Mouse (Mus musculus): ENCODE measurements around the gene N4bp2l2. TPM values are rescaled to one million over a fixed set of nuclear protein-coding genes. Genes with fewer than 3 reads are reported as not detected.

N4bp2l2 gene
- polyA plus RNA-seq, 1 experiment: 7.4 TPM

GRCm38 (mm10) chr5:150560851-150561250 is 105.1 kb downstream of the N4bp2l2 start:
- DNase-seq: no peak
- TF ChIP-seq POLR2A (IDR thresholded peaks at IDR 0.05; ENCODE audit: low read depth, low read length): no peak
- no peak for TF ChIP-seq CTCF (conservative IDR thresholded peaks at IDR 0.05; ENCODE audit: insufficient read depth, insufficient read length, low read depth, low read length)
- H3K27me3 ChIP-seq (replicated peaks; ENCODE audit: control insufficient read depth, insufficient read depth, low read length): no peaks in the 10 kb centered on the region
- WGBS: 95% methylated on average over 5 of the region's 5 CpGs
- H3K27ac ChIP-seq (ENCODE audit: insufficient read depth, low read depth, low read length): no peak overlapping the region
- no peak overlapping the region for H3K4me3 ChIP-seq (ENCODE audit: insufficient read depth, low read depth, low read length)
- no peaks in the 10 kb centered on the region for H3K4me1 ChIP-seq (ENCODE audit: control insufficient read depth, insufficient read depth, low read length)
- H3K36me3 ChIP-seq (ENCODE audit: control insufficient read depth, insufficient read depth, low read length): no peaks in the 10 kb centered on the region

GRCm38 (mm10) chr5:150559519-150560103 is 106.4 kb downstream of the N4bp2l2 start:
- WGBS: 95% methylated on average over 6 of the region's 6 CpGs
- H3K36me3 ChIP-seq (ENCODE audit: control insufficient read depth, insufficient read depth, low read length): no peaks in the 10 kb centered on the region

More at GRCm38 (mm10) chr5:150559519-150560103, 106.4 kb downstream of the N4bp2l2 start:
- TF ChIP-seq POLR2A (IDR thresholded peaks at IDR 0.05; ENCODE audit: low read depth, low read length) (no peak), CTCF (conservative IDR thresholded peaks at IDR 0.05; ENCODE audit: insufficient read depth, insufficient read length, low read depth, low read length) (no peak)
- H3K27ac ChIP-seq (ENCODE audit: insufficient read depth, low read depth, low read length): no peak overlapping the region
- H3K4me1 ChIP-seq (ENCODE audit: control insufficient read depth, insufficient read depth, low read length): no peaks in the 10 kb centered on the region
- H3K4me3 ChIP-seq (ENCODE audit: insufficient read depth, low read depth, low read length): no peak overlapping the region
- H3K27me3 ChIP-seq (replicated peaks; ENCODE audit: control insufficient read depth, insufficient read depth, low read length): no peaks in the 10 kb centered on the region
- DNase-seq: no peak

Other genes with a start within 250 kb of the N4bp2l2 start
- gene Zar1l, start 148.0 kb downstream of the N4bp2l2 start, polyA plus RNA-seq (2012; rRNA removed): not detected in 2 replicates
- 2.2 and 2.5 TPM in 2 replicates for gene Brca2, start 143.6 kb downstream of the N4bp2l2 start, polyA plus RNA-seq (2012; rRNA removed)
- 6.9 and 7.8 TPM in 2 replicates for gene N4bp2l1, start 69.0 kb downstream of the N4bp2l2 start, polyA plus RNA-seq (2012; rRNA removed)
- gene Pds5b, start 7.6 kb upstream of the N4bp2l2 start, polyA plus RNA-seq (2012; rRNA removed): 3.9 and 5.0 TPM in 2 replicates